Mouse (Mus musculus) cerebellum, adult 9-11 months (tissue): ENCODE measurements around the gene BC003965.

Experiments used
- DNase-seq: peaks from one replicate; pipeline ENCODE4 v3.0.0; 2022

BC003965 gene

DNA sequence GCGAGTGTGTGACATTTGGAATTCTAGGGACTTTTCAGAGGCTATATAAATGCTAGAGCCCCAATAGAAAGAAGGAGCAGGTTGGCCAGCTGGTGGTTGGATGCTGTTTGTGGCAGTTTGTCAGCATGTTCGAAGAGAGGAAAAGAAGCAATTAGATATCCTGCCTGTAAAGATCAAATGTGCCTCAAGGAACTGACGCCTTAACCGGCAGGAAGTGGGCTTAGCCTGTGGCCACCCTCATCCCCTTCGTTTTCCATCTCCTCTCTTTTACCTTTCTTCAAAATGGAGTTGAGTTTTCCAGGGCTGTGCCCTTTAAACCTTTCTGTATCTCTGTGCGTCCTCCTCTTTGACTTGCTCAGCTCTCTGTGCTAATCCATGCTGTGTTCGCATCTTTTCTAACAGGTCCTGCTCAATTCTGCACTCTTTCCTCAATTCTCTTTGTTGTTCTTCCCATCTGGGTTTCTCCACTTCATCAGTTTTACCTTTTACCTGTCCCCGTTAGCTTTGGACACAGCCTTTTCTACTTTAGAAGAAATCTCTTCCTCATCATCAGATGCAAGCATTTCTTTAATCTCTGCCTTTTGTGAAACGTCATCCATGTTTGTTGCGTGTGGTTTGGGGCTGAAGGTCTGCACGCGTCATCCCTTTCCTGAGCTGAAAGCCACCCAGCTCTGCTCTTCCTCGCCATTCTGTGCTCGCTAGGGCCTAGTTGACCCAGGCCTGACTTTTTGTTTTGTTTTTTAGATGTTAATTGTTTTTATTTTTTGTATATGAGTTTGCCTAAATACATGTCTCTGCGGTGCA, 35.3 kb downstream of the BC003965 start:
- no peak for DNase-seq

DNA sequence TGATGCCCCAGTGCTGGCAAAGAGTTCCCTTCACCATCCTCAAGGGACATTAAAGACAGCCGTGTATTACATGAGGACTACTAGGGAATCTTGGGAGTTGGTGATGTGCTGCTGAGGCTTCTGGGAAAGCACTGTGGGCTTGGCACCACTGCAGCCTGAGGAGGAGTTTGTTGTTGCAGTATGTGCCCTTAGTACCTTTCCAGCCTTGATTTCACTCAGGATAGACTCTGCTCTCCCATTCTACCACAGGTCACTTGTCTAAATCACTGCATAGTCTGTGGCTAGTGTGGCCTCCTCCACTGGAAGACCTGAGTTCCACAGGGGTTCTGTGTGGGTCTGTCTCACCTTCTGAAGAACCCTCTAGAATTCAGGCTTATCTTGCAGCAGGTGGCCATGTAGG, 36.4 kb downstream of the BC003965 start:
- no peak for DNase-seq

DNA sequence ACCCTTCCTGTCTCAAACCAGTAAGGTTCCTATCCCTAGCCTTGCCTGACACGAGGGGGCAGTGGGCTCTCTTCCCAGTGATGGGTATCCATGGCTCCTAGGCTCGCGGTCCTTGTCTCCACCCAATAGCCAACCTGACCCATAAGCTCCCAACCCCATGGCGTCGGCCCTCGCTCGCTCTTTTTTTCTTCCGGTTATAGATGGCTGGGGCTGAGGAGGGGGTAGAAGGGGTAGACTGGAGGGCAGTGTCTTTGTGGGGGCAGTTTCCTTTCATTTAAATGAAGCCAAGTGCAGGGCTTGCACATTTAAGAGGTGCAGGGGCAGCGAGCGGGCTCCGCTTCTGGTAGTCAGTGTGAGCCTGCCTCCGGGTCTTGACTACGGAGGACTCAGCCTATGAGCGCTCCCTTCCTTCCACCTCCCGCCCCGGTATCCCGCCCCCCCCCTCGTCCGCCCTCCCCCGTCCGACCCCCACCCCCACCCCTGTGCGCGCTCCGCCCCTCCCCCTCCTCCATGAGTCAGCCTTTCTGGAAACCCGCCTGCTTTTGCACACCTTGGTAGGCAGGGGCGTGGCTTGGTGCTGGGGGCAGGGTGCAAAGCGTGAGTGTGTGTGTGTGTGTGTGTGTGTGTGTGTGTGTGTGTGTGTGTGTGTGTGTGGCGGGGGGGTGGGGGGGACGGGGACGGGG, 37.6 kb downstream of the BC003965 start:
- peak; percentile 86 for DNase-seq

DNA sequence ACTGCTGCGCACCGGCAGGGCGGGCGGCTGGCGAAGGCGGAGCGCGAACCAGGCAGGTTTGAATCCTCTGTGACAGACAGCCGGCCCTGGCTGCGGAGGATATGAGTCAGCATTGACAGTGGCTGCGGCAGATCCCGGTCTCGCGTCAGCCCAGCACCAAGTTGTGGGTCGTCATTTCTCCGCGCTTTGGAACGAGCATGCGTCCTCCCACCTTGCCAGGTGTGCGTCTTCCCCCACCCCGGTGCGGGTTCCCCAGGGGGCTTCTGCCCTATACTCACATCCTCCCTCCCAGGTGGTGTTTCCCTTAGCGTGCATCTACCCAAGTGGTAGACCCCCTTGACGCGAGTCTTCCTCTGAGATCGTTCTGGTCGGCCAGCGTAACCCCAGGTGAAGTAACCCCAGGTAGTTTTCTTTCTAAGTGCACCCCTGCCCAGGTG, 38.2 kb downstream of the BC003965 start:
- peak; percentile 81 for DNase-seq

DNA sequence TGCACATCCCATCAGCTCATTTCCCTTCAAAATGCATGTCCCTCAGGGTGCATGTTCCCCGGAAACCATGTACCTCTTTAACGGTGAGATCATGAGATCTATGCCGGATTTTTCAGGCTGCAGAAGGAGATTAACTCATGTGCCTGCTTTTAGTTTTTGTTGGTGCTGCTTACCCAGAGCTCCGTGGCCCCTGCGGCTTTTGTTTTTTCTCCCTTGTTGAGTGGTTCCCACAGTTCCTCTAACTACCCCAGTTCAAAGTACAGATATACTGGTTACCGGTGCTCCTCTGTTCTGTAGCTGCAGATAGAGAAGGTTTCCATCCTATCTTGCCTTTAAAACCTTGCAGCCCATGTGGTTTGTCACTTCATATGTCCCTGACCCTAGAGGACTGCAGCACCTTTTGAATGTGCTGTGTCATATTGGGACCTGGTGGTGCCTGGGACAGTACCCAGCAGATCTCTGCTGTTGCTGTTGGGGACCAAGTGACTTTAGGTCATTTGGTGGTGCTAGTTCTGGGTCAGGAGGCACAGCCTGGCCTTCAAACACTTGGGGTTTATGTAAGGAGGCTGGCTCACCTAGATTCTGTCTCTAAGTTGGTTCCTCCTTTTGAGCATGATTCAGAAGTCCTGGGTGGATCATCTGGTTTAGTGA, 38.7 kb downstream of the BC003965 start:
- DNase-seq: peak; percentile 51

DNA sequence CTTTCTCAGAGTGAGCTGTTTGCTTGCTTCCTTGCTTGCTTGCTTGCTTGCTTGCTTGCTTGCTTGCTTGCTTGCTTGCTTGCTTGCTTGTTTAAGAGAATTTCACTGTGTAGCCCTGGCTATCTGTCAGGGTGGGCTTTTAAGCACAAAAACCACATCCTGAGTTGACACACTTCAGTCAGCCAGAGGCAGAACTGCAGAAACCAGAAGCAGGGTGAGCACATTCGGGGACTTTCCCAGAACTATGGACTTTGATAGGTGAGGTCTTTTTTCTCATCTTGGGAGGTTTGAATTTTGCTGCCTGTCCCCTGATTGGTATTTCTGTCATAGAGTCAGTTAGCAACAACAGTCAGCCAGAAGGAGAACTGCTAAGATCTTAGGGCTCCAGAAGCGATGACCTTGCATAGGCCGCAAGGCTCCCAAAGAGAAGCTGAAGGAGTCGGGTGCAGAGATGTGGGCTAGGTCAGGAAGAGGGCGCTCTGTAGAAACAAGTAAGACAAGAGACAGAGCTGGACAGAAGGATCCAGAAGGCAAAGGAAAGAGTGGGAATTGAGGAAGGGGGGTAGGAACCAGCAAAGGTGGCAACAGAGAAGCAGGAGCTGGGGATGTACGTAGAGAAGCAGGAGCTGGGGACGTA, 40.4 kb downstream of the BC003965 start:
- DNase-seq: no peak

DNA sequence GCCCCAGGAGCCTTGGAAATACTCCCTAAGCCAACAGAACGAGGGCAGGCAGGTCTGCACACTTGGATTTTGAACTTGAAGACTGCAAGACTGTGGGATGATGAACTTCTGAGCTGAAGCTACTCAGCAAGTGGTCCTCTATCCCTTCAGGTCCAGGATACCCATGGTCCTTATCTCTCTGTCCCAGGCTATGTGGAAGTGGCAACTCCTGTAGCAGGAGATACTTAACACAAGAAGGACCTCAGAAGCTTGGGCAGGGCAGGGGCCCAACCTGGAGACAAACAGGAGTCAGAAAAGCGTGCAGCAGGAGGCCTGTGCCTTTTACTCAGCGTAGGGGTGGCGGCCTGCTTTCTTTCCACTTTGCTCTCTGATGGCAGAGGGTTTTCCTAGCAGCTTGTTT, 41.3 kb downstream of the BC003965 start:
- DNase-seq: no peak

DNA sequence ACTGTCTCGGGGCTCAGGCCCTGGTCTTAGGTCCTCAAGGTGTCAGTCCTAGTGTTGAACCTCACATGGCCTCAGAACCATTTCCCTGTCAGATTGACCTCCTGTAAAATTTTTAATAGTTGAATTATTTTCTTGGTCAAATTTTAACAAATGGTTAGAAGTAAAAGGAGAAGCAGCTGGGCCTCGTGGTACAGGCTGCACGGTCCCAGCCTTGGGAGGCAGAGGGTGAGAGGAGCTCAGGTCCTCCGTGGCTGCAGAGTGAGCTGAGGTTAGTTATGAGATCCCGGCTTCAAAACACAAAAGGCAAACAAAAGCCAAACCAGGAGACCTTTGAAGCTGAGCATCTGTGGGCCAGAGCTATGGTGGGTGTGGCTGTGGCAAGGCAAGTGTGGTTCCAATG, 43.6 kb downstream of the BC003965 start:
- no peak for DNase-seq

DNA sequence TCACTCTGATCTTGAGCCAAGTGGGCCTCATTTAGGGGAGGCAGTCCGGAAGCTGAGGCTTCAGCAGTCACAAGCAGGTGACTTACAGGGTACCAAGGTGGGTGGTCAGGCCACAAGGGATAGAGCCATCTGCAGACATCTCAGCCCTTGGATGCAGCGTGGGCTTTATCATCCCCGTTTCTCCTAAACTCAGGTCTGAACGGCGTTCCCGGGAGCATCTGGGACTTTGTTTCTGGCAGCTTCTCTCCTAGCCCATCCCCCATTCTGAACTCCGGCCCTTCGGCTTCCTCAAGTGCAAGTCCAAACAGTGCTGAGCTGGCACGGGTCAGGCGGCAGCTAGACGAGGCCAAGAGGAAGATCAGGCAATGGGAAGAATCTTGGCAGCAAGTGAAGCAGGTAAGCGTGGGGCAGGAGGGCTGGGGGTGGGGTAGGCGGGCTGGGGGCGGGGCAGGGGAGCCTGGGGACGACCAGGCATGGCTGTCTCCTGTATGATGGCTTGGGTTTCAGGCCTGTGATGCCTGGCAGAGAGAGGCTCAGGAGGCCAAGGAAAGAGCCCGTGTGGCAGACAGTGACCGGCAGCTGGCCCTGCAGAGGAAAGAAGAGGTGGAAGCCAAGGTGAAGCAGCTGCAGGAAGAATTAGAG, 45.8 kb downstream of the BC003965 start:
- DNase-seq: peak; percentile 21

DNA sequence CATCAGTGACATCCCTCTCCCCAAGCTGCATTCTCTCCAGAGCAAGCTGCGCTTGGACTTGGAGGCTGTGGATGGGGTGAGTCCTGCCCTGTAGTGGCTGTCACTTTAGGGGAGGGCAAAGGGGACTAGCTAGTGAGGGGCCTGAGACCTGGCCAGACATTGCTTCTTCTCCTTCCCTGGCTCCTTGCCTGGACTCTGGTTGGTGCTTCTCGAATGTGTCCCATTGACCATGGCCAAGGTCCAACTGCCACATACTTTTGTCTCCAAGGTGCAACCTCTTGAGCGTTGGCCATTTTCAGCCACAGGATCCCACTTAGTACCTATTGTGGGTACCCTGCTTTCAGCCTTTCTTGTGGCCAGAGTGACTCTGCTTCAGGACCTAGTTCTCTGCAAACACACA, 46.3 kb downstream of the BC003965 start:
- peak; percentile 43 for DNase-seq

DNA sequence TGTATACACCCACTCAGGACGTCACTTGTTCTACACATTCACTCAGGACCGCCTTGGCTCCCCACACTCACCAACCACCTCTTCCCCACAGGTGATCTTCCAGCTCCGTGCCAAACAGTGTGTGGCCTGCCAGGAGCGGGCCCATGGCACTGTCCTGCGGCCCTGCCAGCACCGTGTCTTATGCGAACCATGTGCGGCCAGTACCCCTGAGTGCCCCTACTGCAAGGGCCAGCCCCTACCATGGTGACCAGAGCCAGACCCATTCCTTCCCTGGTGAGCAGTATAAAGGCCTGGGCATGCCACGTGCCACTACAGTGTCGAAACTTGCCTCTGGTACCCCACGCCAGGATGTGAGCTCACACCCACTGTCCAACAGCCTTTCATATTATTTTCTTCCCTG, 47.3 kb downstream of the BC003965 start:
- DNase-seq: peak; percentile 29

DNA sequence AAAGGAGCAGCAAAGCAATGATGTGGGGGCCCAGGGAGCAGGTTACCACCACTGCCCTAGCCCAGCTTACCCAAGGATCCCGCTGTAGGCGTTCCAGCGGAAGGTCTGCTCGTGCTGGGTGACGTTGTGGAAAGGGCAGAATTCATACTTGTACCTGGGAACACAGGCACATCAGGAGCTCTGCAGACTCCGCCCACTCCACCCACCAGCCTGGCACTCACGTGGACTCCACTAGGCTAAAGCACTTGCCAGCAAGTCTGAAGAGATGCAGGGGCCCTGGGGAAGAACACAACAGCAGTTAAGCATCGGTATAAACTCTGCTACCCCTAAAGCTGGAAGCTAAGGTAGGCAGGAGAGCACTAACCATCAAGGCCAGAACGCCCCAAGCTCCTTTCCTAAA, 51.3 kb downstream of the BC003965 start:
- DNase-seq: no peak
